Mouse (Mus musculus): ENCODE results near the gene Gfra1.

DNA sequence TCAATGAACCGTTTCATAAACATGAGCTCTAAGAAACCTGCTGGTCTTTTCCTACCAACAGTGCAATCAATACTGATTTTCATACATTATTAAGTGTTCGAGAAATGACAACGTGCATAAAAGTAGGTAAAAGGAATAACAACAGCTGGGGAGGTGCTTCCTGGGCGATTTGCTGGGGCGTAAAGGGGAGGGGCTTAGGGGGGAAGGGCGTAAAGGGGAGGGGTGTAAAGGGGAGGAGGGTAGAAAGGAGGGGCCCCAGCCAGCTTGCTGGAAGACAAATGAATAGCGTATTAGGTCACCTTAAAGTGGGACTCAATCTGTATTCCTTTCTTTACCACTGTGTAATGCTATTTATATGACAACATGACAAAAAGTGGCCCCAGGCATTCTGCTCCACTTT is 13.9 kb downstream of the Gfra1 start:
- no peak for TF ChIP-seq CTCF (IDR thresholded peaks at IDR 0.05; ENCODE audit: borderline replicate concordance, extremely low read depth, insufficient read depth, insufficient read length)
- TF ChIP-seq POLR2A (IDR thresholded peaks at IDR 0.05; ENCODE audit: borderline replicate concordance, extremely low read depth, insufficient read depth, insufficient read length, poor library complexity, severe bottlenecking) = no peak

Data from brain, embryonic 14.5 days (tissue).